Mouse (Mus musculus) ovary, postnatal 14 days (tissue): ENCODE measurements around the gene Psmd13.
"Not testable (repeated sequence)": the region's sequence is repeated elsewhere in the genome, so short reads cannot be mapped to it uniquely, and the experiment has no call there.

Experiments used
- DNase-seq: peaks from one replicate; pipeline ENCODE4 v3.0.0; 2022; ENCODE audit warnings: low spot score

Gene Psmd13

GRCm38 (mm10) chr7:140856785-140857549 lies 24.8 kb upstream of the Psmd13 start, which contains the start of gene Ric8a:
TSS of gene Ric8a (plus strand) at chr7:140856957.
- DNase-seq = peak; percentile 82

DNA sequence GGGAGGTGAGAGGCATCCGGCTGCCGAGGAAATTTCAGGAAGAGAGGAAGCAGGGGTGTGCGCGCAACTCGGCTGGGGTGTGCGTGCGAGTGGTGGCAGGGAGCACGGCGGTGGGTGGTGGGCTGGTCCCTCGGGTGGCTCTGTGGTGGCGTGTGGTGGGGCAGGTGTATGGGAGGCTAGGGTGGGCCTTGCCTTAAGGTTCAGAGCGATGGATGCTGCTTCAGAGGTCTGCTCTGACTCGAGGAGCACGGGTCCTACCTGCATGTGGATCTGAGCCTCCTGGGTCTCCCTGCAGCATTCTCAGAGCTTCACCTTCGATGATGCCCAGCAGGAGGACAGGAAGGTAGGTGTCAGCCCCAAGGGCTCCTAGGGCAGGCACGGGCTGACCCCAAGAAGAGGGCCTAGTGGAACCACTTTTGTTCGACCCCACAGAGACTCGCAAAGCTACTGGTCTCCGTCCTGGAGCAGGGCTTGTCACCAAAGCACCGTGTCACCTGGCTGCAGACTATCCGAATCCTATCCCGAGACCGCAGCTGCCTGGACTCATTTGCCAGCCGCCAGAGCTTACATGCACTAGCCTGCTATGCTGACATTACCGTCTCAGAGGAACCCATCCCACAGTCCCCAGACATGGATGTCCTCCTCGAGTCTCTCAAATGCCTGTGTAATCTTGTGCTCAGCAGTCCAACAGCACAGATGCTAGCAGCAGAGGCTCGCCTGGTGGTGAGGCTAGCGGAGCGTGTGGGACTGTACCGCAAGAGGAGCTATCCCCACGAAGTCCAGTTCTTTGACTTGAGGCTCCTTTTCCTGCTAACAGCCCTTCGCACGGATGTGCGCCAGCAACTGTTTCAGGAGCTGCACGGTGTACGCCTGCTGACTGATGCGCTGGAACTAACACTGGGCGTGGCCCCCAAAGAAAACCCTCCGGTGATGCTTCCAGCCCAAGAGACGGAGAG lies 23.9 kb upstream of the Psmd13 start, which contains the start of gene Bet1l:
Gene Bet1l (minus strand): TSS at position 28 of the 956 bp plus-strand sequence.
- DNase-seq = no peak

DNA sequence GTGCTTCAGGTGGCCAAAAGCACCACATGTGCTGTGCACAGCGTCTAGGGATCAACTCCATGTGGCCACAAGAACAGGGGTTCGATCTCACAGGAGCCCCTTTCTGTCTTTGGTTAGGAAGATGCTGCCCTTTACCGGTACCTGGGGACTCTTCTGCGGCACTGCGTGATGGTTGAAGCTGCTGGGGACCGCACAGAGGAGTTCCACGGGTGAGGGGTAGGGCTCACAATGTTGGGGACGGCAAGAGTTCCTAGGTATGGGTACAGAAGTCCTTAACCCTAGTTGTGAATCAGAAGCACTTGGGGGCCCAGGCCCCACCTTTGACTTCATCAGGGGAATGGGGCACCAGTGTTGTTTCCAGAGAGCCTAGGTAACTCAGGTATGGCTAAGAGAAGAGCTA lies 23.0 kb upstream of the Psmd13 start:
- no peak for DNase-seq

GRCm38 (mm10) chr7:140859997-140860396 lies 21.8 kb upstream of the Psmd13 start:
- DNase-seq = no peak

GRCm38 (mm10) chr7:140860728-140861127 lies 21.0 kb upstream of the Psmd13 start:
- DNase-seq = no peak

DNA sequence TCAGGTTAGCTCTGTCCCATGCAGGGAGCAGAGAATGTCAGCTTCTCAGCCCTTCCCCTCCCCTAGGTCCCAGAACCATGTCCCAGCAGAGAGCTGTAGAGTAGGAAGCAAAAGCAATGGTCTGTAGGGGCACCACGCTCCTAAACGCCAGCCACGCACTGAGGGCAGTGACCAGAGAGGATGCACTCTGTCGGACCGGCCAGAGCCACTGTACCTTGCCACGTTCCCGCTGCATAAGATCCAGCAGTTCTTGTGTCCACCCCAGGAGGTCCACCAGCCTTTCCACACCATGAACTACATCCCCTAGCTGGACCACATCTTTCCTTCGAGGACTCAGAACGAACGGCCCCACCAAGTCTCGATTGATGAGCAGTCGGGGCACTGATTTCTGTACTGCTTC lies 17.0 kb upstream of the Psmd13 start:
- no peak for DNase-seq

DNA sequence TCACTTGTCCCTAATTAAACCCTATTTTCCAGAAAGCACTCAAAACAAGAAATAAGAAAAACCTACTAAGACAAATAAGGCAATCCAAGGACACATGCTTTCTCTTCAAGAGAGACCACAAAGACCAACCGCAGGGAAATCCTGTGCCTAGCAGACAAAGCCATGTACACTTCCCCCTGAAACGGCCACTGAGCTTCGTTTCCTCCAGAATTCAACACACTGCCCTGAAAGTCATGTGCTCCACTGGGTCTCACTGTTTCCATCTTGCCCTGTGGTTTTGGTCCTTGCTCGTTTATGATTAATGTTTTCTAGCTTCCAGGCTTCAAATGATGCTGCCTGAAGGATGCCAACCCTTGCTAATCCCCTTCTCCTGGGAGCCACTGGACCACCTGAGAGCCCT lies 7.5 kb upstream of the Psmd13 start:
- no peak for DNase-seq

- DNase-seq = no peak
Observed at GRCm38 (mm10) chr7:140877364-140877763, 4.4 kb upstream of the Psmd13 start.

DNA sequence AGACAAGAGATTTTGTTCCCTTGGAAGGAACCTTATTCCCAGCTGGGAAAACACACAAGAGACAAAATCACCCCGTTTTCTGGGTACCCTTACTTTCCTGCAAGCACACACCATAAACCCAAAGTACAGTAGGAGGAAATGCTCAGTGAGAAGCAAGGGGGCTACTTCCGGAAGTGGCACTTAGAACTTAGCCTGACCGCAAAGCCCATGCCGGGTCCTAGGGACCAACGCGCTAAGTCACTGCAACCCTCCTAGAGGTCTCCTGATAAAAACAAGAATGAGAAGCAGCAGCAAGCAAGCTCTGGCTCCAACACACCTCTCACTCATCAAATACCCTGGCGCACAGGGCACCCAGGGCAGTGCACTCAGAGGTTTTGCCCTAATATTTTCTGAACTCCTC lies 2.4 kb upstream of the Psmd13 start:
- no peak for DNase-seq

GRCm38 (mm10) chr7:140880419-140880818 lies 1.3 kb upstream of the Psmd13 start:
- no peak for DNase-seq

DNA sequence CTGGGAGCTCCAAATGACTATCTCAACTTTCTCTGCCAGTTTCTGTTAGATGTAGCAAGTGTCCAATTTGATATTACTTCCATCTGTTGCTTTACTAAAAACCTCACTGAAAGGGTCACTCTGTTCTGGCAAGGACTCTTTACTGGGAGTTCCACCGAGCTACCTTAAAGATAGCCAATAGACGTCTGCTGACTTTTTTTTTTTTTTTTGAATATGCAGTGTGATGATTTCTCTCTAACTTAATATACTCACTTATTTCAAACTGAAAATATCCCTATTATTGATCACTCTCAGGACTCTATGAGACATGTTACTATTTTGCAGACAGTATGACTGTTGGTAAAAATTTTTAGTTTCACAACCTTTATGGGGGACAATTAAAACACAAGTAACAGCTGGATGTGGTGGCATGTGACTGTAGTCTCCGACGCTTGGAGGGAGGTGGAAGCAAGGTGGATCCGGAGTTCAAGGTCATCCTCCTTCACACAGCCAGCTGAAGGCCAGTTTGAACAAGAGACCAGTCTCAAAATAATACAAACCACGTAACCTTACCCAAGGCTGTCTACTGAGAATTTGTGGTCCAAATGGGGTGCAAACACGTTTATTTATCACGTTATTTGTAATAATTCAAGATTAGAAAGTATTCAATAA lies 778 bp upstream of the Psmd13 start:
- no peak for DNase-seq

DNA sequence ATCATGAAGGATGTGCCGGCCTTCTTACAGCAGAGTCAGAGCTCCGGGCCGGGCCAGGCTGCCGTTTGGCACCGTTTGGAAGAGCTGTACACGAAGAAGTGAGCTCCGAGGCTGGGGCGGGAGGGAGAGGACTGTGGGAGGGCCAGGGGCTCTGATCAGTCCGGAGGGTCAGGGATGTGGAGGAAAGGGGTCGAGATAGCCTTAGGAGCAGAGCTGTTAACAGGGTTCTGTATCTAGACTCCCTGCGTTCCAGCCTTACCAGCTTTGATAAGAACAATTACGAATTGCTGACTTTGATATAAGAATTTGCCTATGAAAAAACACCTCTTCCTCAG lies 668 bp downstream of the Psmd13 start:
- no peak for DNase-seq

GRCm38 (mm10) chr7:140890636-140891035 lies 8.9 kb downstream of the Psmd13 start:
- not testable (repeated sequence) for DNase-seq

DNA sequence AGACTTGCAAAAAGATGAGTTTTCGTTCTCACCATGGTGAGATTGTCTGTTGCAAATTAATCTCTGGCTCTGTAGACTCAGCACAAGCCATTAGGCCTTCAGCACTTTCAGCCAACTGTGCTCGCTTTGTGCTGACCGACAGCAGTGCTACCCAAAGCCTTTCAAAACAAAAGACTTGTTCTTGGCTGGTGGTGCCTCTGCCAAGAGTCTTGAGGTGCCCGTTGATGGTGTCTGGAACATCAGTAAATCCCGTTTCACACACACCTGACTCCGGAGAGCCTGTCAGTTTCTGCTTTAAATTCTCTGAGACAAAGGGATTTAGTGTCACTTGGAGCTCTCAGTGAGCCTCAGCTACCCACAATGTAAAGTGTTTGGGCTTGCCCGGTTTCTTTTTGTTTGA lies 12.3 kb downstream of the Psmd13 start:
- DNase-seq = no peak

GRCm38 (mm10) chr7:140894611-140895010 lies 12.8 kb downstream of the Psmd13 start:
- DNase-seq = no peak

- no peak for DNase-seq
Observed at GRCm38 (mm10) chr7:140897863-140898262, 16.1 kb downstream of the Psmd13 start.

- DNase-seq = no peak
Observed at GRCm38 (mm10) chr7:140899121-140899520, 17.4 kb downstream of the Psmd13 start.

DNA sequence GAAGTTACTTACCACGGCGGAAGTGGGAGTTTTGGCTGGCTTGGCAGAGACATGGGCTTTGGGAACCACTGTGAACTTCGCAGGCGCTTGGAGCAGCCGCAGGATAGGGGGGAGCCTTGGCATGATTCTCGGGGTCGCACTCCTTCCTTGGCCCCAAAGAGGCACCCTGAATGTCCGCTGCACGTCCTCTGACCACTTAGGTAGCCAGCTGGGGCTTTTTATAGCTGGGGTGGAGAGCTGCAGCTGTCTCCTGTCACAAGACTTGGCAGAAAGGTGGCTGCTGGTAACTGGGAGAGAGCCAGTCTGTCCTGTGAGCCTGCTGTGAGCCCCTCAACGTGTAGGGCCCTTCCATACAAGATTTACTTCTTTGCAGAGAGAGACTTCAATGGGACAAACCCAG lies 18.5 kb downstream of the Psmd13 start, which contains the start of gene Cox8b:
Gene Cox8b (minus strand): TSS at position 227 of the 400 bp plus-strand sequence.
- no peak for DNase-seq

DNA sequence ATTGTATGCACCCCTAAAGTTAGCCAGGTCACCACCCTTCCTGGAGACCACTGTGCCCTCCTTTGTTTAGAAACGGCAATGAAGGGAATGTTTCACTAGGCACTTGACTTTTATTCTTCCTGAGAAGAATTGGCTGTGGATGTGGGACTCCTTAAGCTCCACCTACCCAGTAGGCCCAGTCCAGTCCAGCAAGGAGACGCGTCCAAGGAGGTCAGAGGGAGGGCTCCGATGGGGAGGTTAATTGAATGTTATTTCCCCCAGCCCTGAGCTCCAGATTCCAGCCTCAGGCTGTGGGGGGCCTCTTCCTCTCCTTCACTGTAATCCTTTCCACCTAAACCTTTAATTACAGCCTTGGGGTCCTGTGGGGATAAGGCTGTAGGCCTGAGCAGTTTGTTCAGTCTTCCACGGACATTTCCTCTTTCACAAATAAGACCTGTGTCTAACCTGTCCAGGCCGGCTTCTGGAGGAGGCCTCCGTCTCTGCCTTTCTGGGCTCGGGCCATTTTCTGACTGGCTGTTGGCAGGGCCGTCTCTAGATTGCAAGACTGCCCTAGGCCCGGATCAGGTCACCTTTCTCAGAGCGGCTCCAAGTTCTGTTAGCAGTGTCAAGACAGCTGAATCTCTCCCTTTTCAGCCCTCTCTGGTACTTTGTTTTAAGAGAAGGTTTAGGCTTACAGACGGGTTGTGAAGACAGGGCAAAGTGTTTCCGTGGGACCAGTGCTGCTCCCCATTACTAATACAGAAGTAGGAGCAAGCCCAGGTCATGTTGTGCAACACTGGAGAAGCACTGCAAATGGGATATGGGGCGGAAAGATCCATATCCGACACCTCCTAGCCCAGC lies 20.5 kb downstream of the Psmd13 start:
- DNase-seq = no peak

GRCm38 (mm10) chr7:140903212-140903611 lies 21.4 kb downstream of the Psmd13 start:
- DNase-seq = peak; percentile 87

GRCm38 (mm10) chr7:140905642-140906081 lies 23.9 kb downstream of the Psmd13 start:
- no peak for DNase-seq
